Comparison of ENCODE assay signal across 19 mouse cellular contexts in genomic region chr8:86712594-86712993, GRCm38 (mm10). TPM values are rescaled to one million over a fixed set of nuclear protein-coding genes. Genes with fewer than 3 reads are reported as not detected.
DNase-seq lines count a peak whose midpoint lies in the region; ATAC-seq lines count a peak whose summit lies in the region.
"Had no signal": no experiment of that assay in that cellular context is flagged by ENCODE, and none has a peak within 500 bp of the region (broad histone marks: within the 10 kb centered on the region; RNA-seq: fewer than 3 reads in every experiment).

No protein-coding gene starts in this region.

- H3K27me3 ChIP-seq in forebrain, embryonic 15.5 days: no peaks in the 10 kb centered on the region
- no peaks in the 10 kb centered on the region for H3K27me3 ChIP-seq in forebrain, embryonic 10.5 days (ENCODE audit: poor library complexity, severe bottlenecking)
- H3K27me3 ChIP-seq in liver, embryonic 11.5 days (replicated peaks; ENCODE audit: control insufficient read depth, insufficient read depth, low read length): no peaks in the 10 kb centered on the region
- no peaks in the 10 kb centered on the region for H3K27me3 ChIP-seq in forebrain, embryonic 16.5 days (replicated peaks; ENCODE audit: control insufficient read depth, insufficient read depth, low read length)
- H3K27me3 ChIP-seq in liver, embryonic 16.5 days (ENCODE audit: control insufficient read depth, insufficient read depth, low read depth, low read length): no peaks in the 10 kb centered on the region
- H3K27me3 ChIP-seq: CH12.LX; heart, embryonic 13.5 days; limb, embryonic 13.5 days; megakaryocyte, embryonic 14.5 days had no signal

- H3K36me3 ChIP-seq in forebrain, embryonic 15.5 days: no peaks in the 10 kb centered on the region
- peaks cover 41% of the 10 kb centered on the region for H3K36me3 ChIP-seq in forebrain, embryonic 10.5 days (replicated peaks)
- H3K36me3 ChIP-seq in liver, embryonic 11.5 days (ENCODE audit: control insufficient read depth, insufficient read depth, low read length): peaks cover 2% of the 10 kb centered on the region; the same call in 1 of the 2 replicates
- H3K36me3 ChIP-seq in forebrain, embryonic 16.5 days (ENCODE audit: control insufficient read depth, insufficient read depth): peaks cover 2% of the 10 kb centered on the region; the same call in 1 of the 2 replicates
- H3K36me3 ChIP-seq in liver, embryonic 16.5 days (ENCODE audit: control insufficient read depth, insufficient read depth): peaks cover 4% of the 10 kb centered on the region

- H3K4me1 ChIP-seq in forebrain, embryonic 15.5 days: peaks cover 44% of the 10 kb centered on the region
- H3K4me1 ChIP-seq in forebrain, embryonic 10.5 days: peaks cover 8% of the 10 kb centered on the region; the same call in 1 of the 2 replicates
- peaks cover 16% of the 10 kb centered on the region for H3K4me1 ChIP-seq in liver, embryonic 11.5 days (replicated peaks; ENCODE audit: control insufficient read depth, insufficient read depth, low read length)
- H3K4me1 ChIP-seq in forebrain, embryonic 16.5 days (replicated peaks; ENCODE audit: control insufficient read depth, insufficient read depth, low read length): peaks cover 26% of the 10 kb centered on the region
- peaks cover 24% of the 10 kb centered on the region for H3K4me1 ChIP-seq in liver, embryonic 16.5 days (ENCODE audit: control insufficient read depth, low read depth, low read length)
- H3K4me1 ChIP-seq: heart, embryonic 13.5 days; limb, embryonic 13.5 days had no signal

- H3K9me3 ChIP-seq in forebrain, embryonic 15.5 days: no peaks in the 10 kb centered on the region
- H3K9me3 ChIP-seq in forebrain, embryonic 10.5 days: no peaks in the 10 kb centered on the region
- H3K9me3 ChIP-seq in liver, embryonic 11.5 days (ENCODE audit: control insufficient read depth, low read length): no peaks in the 10 kb centered on the region
- H3K9me3 ChIP-seq in forebrain, embryonic 16.5 days (ENCODE audit: control insufficient read depth, low read length): no peaks in the 10 kb centered on the region
- no peaks in the 10 kb centered on the region for H3K9me3 ChIP-seq in liver, embryonic 16.5 days (replicated peaks; ENCODE audit: control insufficient read depth, low read length)
- H3K9me3 ChIP-seq: heart, embryonic 13.5 days; limb, embryonic 13.5 days; megakaryocyte, embryonic 14.5 days had no signal

- no peak overlapping the region for H3K9ac ChIP-seq in forebrain, embryonic 15.5 days (replicated peaks)
- H3K9ac ChIP-seq in liver, embryonic 11.5 days (ENCODE audit: low read depth, low read length): no peak overlapping the region
- H3K9ac ChIP-seq in forebrain, embryonic 16.5 days (replicated peaks; ENCODE audit: low read depth, low read length): no peak overlapping the region
- no peak overlapping the region for H3K9ac ChIP-seq in liver, embryonic 16.5 days (ENCODE audit: low read depth, low read length)
- H3K9ac ChIP-seq: heart, embryonic 13.5 days; limb, embryonic 13.5 days had no signal

- H3K4me2 ChIP-seq in forebrain, embryonic 15.5 days (replicated peaks): no peak overlapping the region
- no peak overlapping the region for H3K4me2 ChIP-seq in liver, embryonic 11.5 days
- no peak overlapping the region for H3K4me2 ChIP-seq in forebrain, embryonic 16.5 days (ENCODE audit: low read length)
- H3K4me2 ChIP-seq in liver, embryonic 16.5 days (ENCODE audit: low read depth, low read length): no peak overlapping the region
- H3K4me2 ChIP-seq: heart, embryonic 13.5 days; limb, embryonic 13.5 days had no signal

- DNase-seq in forebrain, embryonic 10.5 days (ENCODE audit: extremely low spot score, low spot score): no peak
- DNase-seq in liver, embryonic 11.5 days (ENCODE audit: low spot score): no peak
- DNase-seq in liver: no peak
- no peak for DNase-seq in kidney, adult 8-10 months
- no peak for DNase-seq in retina, postnatal 1 day
- DNase-seq: adrenal gland, postnatal 10 days; cerebellum, adult 11 months; cerebellum, postnatal 25 days; heart, postnatal 4 days; lung, postnatal 10 days had no signal

- H3K27ac ChIP-seq in forebrain, embryonic 15.5 days (replicated peaks): peak overlapping the region; percentile 91
- no peak overlapping the region for H3K27ac ChIP-seq in forebrain, embryonic 10.5 days
- peak overlapping the region; percentile 33; the same call in 1 of the 2 replicates for H3K27ac ChIP-seq in liver, embryonic 11.5 days (ENCODE audit: low read depth, low read length)
- peak overlapping the region; percentile 94 for H3K27ac ChIP-seq in forebrain, embryonic 16.5 days (ENCODE audit: low read length)
- no peak overlapping the region for H3K27ac ChIP-seq in liver, embryonic 16.5 days (ENCODE audit: low read length)
- H3K27ac ChIP-seq: heart, embryonic 13.5 days; kidney, postnatal 0 days; limb, embryonic 13.5 days had no signal

- ATAC-seq in forebrain, embryonic 15.5 days (replicated peaks): no peak
- ATAC-seq in liver, embryonic 11.5 days (replicated peaks; ENCODE audit: low FRiP score): peak; percentile 70
- ATAC-seq in forebrain, embryonic 16.5 days: no peak
- peak; percentile 71 for ATAC-seq in liver, embryonic 16.5 days (ENCODE audit: low read depth)
- ATAC-seq: intestine, postnatal 0 days had no signal

- 93% methylated on average over 3 of the region's 3 CpGs for WGBS in forebrain, embryonic 15.5 days
- 95% methylated on average over 3 of the region's 3 CpGs for WGBS in forebrain, embryonic 10.5 days
- 72% methylated on average over 3 of the region's 3 CpGs for WGBS in liver, embryonic 11.5 days
- WGBS in forebrain, embryonic 16.5 days: 94% methylated on average over 3 of the region's 3 CpGs
- 70% methylated on average over 3 of the region's 3 CpGs for WGBS in liver, embryonic 16.5 days (ENCODE audit: insufficient replicate concordance)

- H3K4me3 ChIP-seq in forebrain, embryonic 15.5 days: no peak overlapping the region
- no peak overlapping the region for H3K4me3 ChIP-seq in forebrain, embryonic 10.5 days
- H3K4me3 ChIP-seq in liver, embryonic 11.5 days (ENCODE audit: low read depth, low read length): no peak overlapping the region
- no peak overlapping the region for H3K4me3 ChIP-seq in forebrain, embryonic 16.5 days (replicated peaks; ENCODE audit: low read length)
- H3K4me3 ChIP-seq in liver, embryonic 16.5 days (ENCODE audit: low read depth, low read length): no peak overlapping the region
- H3K4me3 ChIP-seq: heart, embryonic 13.5 days; limb, embryonic 13.5 days; megakaryocyte, embryonic 14.5 days had no signal

RNA-seq across cellular contexts. Expression of gene Gm10638, which starts 32.9 kb away (rescaled TPM):
- polyA plus RNA-seq in forebrain, embryonic 15.5 days (2015; fragmentation: Nextera tagmentation; extraction: Ambion mirVana): 8.7 and 12.0 TPM in 2 replicates
- polyA plus RNA-seq in forebrain, embryonic 10.5 days (2016; fragmentation: Nextera tagmentation; extraction: Ambion mirVana): 3.5 and 4.3 TPM in 2 replicates
- 1.1 and 1.4 TPM in 2 replicates for polyA plus RNA-seq in liver, embryonic 11.5 days (2014; fragmentation: Nextera tagmentation; extraction: Ambion mirVana)
- polyA plus RNA-seq in forebrain, embryonic 16.5 days (2015; fragmentation: Nextera tagmentation; extraction: Ambion mirVana): 6.8 and 8.7 TPM in 2 replicates
- 0.71 and 0.80 TPM in 2 replicates for polyA plus RNA-seq in liver, embryonic 16.5 days (2015; fragmentation: Nextera tagmentation; extraction: Ambion mirVana)

RNA-seq across cellular contexts. Expression of gene Siah1a, which starts 33.1 kb away (rescaled TPM):
- polyA plus RNA-seq in forebrain, embryonic 15.5 days (2015; fragmentation: Nextera tagmentation; extraction: Ambion mirVana): 108 and 112 TPM in 2 replicates
- polyA plus RNA-seq in forebrain, embryonic 10.5 days (2016; fragmentation: Nextera tagmentation; extraction: Ambion mirVana): 50.9 and 54.3 TPM in 2 replicates
- polyA plus RNA-seq in liver, embryonic 11.5 days (2014; fragmentation: Nextera tagmentation; extraction: Ambion mirVana): 26.7 and 28.0 TPM in 2 replicates
- polyA plus RNA-seq in forebrain, embryonic 16.5 days (2015; fragmentation: Nextera tagmentation; extraction: Ambion mirVana): 94.9 and 119 TPM in 2 replicates
- 10.2 and 12.2 TPM in 2 replicates for polyA plus RNA-seq in liver, embryonic 16.5 days (2015; fragmentation: Nextera tagmentation; extraction: Ambion mirVana)

Comparison
In these comparisons a context has a peak if more than half of its experiments do, and no peak if none do; other contexts are left out.
1. H3K27ac ChIP-seq: peak in forebrain, embryonic 15.5 days (single experiment), liver, embryonic 11.5 days (single experiment) and forebrain, embryonic 16.5 days (single experiment); none in forebrain, embryonic 10.5 days (single experiment) and liver, embryonic 16.5 days (single experiment).
2. ATAC-seq: peak in liver, embryonic 11.5 days (single experiment) and liver, embryonic 16.5 days (single experiment); none in forebrain, embryonic 15.5 days (single experiment) and forebrain, embryonic 16.5 days (single experiment).